Mouse (Mus musculus) CH12.LX (cell line): ENCODE data around the gene Abca2.

Experiments used
- CHD1 ChIP-seq: IDR thresholded peaks from 2 replicates; pipeline ENCODE4 v1.6.1; 2012; ENCODE audit warnings: low read depth, low read length, improper control_type of control experiment, inconsistent platforms
- CTCF ChIP-seq, 2 experiments: IDR thresholded peaks in 1 of 2; conservative IDR thresholded peaks in 1 of 2; 2 replicates each; pipeline ENCODE4 v1.5.1; 2011 to 2012; ENCODE audit warnings: low read depth in 2 of 2, low read length in 2 of 2, improper control_type of control experiment in 1 of 2, inconsistent platforms in 1 of 2, mild to moderate bottlenecking in 1 of 2, moderate library complexity in 1 of 2
- EP300 ChIP-seq: IDR thresholded peaks from 2 replicates; pipeline ENCODE4 v1.6.1; 2011; ENCODE audit warnings: low read length, improper control_type of control experiment
- HCFC1 ChIP-seq: IDR thresholded peaks from 2 replicates; pipeline ENCODE4 v1.6.1; 2012; ENCODE audit warnings: low read depth, mild to moderate bottlenecking, inconsistent platforms, low read length, improper control_type of control experiment
- JUN ChIP-seq: IDR thresholded peaks from 2 replicates; pipeline ENCODE4 v1.6.1; 2011; ENCODE audit warnings: low read depth, mild to moderate bottlenecking, low read length, improper control_type of control experiment, moderate library complexity; ENCODE audit not compliant: insufficient read depth
- MAX ChIP-seq: IDR thresholded peaks from 2 replicates; pipeline ENCODE4 v1.6.1; 2011; ENCODE audit warnings: low read length, improper control_type of control experiment
- MAZ ChIP-seq: IDR thresholded peaks from 2 replicates; pipeline ENCODE4 v1.6.1; 2012; ENCODE audit warnings: low read depth, mild to moderate bottlenecking, inconsistent platforms, low read length, improper control_type of control experiment, moderate library complexity
- NELFE ChIP-seq: IDR thresholded peaks from 2 replicates; pipeline ENCODE4 v1.6.1; 2011; ENCODE audit warnings: low read depth, low read length, improper control_type of control experiment
- POLR2A ChIP-seq: IDR thresholded peaks from 2 replicates; pipeline ENCODE4 v1.6.1; 2011; ENCODE audit warnings: low read depth, mild to moderate bottlenecking, improper control_type of control experiment, low read length
- TCF12 ChIP-seq: IDR thresholded peaks from 2 replicates; pipeline ENCODE4 v1.6.1; 2014; ENCODE audit warnings: low read depth, mild to moderate bottlenecking, inconsistent platforms, low read length, improper control_type of control experiment
- UBTF ChIP-seq: IDR thresholded peaks from 2 replicates; pipeline ENCODE4 v1.6.1; 2012; ENCODE audit warnings: low read depth, mild to moderate bottlenecking, inconsistent platforms, low read length, improper control_type of control experiment, moderate library complexity
- USF2 ChIP-seq: conservative IDR thresholded peaks from 2 replicates; pipeline ENCODE4 v1.6.1; 2011; ENCODE audit warnings: low read depth, low read length, improper control_type of control experiment
- ZMIZ1 ChIP-seq: IDR thresholded peaks from 2 replicates; pipeline ENCODE4 v1.6.1; 2012; ENCODE audit warnings: low read depth, mild to moderate bottlenecking, inconsistent platforms, low read length, improper control_type of control experiment

DNA sequence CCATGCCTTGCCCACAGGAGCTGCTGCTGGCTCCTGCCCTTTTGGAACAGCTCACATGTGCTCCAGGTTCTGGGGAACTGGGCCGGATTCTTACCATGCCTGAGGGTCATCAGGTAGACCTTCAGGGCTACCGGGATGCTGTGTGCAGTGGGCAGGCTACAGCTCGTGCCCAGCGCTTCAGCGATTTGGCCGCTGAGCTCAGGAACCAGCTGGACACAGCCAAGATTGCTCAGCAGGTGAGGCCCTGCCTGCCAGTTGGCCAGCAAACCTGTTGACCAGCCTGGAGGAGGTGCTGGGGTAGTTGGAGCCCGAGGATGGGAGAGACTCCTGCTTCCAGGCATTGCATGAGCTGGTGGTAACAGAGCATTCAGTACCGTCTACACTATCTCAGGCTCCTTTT lies 5.8 kb downstream of the Abca2 start:
- TF ChIP-seq UBTF (no peak), CTCF (conservative IDR thresholded peaks at IDR 0.05 in 1 of 2, IDR thresholded peaks at IDR 0.05 in 1 of 2; ENCODE audit: low read depth in 2 of 2, low read length in 2 of 2) (no peak), TCF12 (no peak), NELFE (no peak), EP300 (no peak), POLR2A (no peak), MAZ (no peak), USF2 (no peak), MAX (no peak), CHD1 (no peak), ZMIZ1 (no peak), HCFC1 (no peak), JUN (no peak)
